Mouse (Mus musculus): ENCODE measurements around the gene Ces4a.

DNA sequence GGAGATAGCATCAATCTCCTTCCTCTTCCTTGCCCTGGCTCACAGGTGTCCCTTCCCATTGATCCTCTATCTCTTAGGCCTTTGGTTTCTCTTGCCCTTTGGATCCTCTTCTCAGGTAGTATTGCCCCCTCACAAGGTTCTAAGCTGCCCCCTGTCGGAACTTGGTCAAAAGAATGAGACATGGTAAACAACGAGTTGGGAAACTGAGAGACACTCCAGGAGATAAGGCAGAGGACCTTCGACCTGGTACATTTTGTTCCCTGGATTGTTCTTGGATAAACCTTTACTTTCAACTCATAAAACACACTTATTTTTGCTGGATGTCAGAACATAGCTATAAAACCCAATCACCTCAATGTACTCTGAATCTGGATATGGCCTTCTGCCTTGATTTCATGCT, 27.4 kb upstream of the Ces4a start:
- TF ChIP-seq CTCF (IDR thresholded peaks at IDR 0.05 in 2 of 3, conservative IDR thresholded peaks at IDR 0.05 in 1 of 3; ENCODE audit: control insufficient read depth in 1 of 3, insufficient read depth in 1 of 3, low read depth in 2 of 3, low read length in 3 of 3, poor library complexity in 1 of 3, severe bottlenecking in 1 of 3) (no peak), POLR2A (IDR thresholded peaks at IDR 0.05; ENCODE audit: control insufficient read depth in 1 of 2, insufficient read depth in 1 of 2, low read depth in 1 of 2, low read length in 2 of 2, poor library complexity in 1 of 2) (no peak), TAL1 (IDR thresholded peaks at IDR 0.05; ENCODE audit: low read length) (no peak), ZKSCAN1 (IDR thresholded peaks at IDR 0.05; ENCODE audit: low read depth, low read length) (no peak), SIN3A (IDR thresholded peaks at IDR 0.05; ENCODE audit: low read length) (no peak)
